Mouse (Mus musculus): ENCODE data around the gene Olfr1224-ps1.
"Not testable (repeated sequence)": the region's sequence is repeated elsewhere in the genome, so short reads cannot be mapped to it uniquely, and the experiment has no call there.

Gene Olfr1224-ps1

GRCm38 (mm10) chr2:89163991-89164390, at the start of gene Olfr1224-ps1:
Gene Olfr1224-ps1, minus strand, starts transcription at chr2:89164091.
- DNase-seq = not testable (repeated sequence)

- DNase-seq = no peak
Observed at GRCm38 (mm10) chr2:89199948-89200347, 36.1 kb upstream of the Olfr1224-ps1 start, which contains the start of gene Olfr1226. Gene Olfr1226, minus strand, starts transcription at chr2:89200048.

GRCm38 (mm10) chr2:89196325-89196982, 32.6 kb upstream of the Olfr1224-ps1 start:
- no peak for DNase-seq

GRCm38 (mm10) chr2:89174569-89174968, 10.7 kb upstream of the Olfr1224-ps1 start, which contains the start of gene Olfr1225:
Gene Olfr1225, minus strand, starts transcription at chr2:89174669.
- no peak for DNase-seq

GRCm38 (mm10) chr2:89164711-89165110, 820 bp upstream of the Olfr1224-ps1 start:
- not testable (repeated sequence) for DNase-seq

- DNase-seq = no peak
Observed at GRCm38 (mm10) chr2:89151460-89151859, 12.4 kb downstream of the Olfr1224-ps1 start, which contains the start of gene Olfr1223. Gene Olfr1223, minus strand, starts transcription at chr2:89151560.

- no peak for DNase-seq
Observed at GRCm38 (mm10) chr2:89132954-89133353, 30.9 kb downstream of the Olfr1224-ps1 start, which contains the start of gene Olfr1222. Gene Olfr1222, minus strand, starts transcription at chr2:89133054.

GRCm38 (mm10) chr2:89117183-89117582, 46.7 kb downstream of the Olfr1224-ps1 start, which contains the start of gene Olfr1221:
Gene Olfr1221, minus strand, starts transcription at chr2:89117283.
- DNase-seq = no peak

- no peak for DNase-seq
Observed at GRCm38 (mm10) chr2:89106735-89107134, 57.2 kb downstream of the Olfr1224-ps1 start, which contains the start of gene Olfr1220. Gene Olfr1220, minus strand, starts transcription at chr2:89106835.

GRCm38 (mm10) chr2:89105651-89106050, 58.2 kb downstream of the Olfr1224-ps1 start:
- no peak for DNase-seq
